Comparison of ENCODE assay signal across 39 mouse cellular contexts in genomic region chr19:61285033-61285432, GRCm38 (mm10). TPM values are rescaled to one million over a fixed set of nuclear protein-coding genes. Genes with fewer than 3 reads are reported as not detected.
"Had no signal": no experiment of that assay in that cellular context is flagged by ENCODE, and none has a peak within 500 bp of the region (broad histone marks: within the 10 kb centered on the region; RNA-seq: fewer than 3 reads in every experiment).

No protein-coding gene starts in this region.

RNA-seq across cellular contexts. Expression of gene Gm21060, which starts 11.8 kb away (rescaled TPM):
- total RNA-seq: left cerebral cortex, postnatal 10 days; left cerebral cortex, postnatal 14 days; left cerebral cortex, postnatal 25 days; left cerebral cortex, postnatal 36 days; left cerebral cortex, postnatal 4 days; liver, adult 2 months; megakaryocyte progenitor cell, adult 5-6 weeks; megakaryocyte, adult 5-6 weeks; megakaryocyte-erythroid progenitor cell, adult 5-6 weeks; midbrain, postnatal 0 days; monocyte, adult 5-6 weeks had no signal
- polyA plus RNA-seq: limb, embryonic 10.5 days; limb, embryonic 11.5 days; limb, embryonic 12.5 days; limb, embryonic 13.5 days; limb, embryonic 14.5 days; limb, embryonic 15.5 days; liver, adult 2 months; liver, embryonic 11.5 days; liver, embryonic 12.5 days; liver, embryonic 13.5 days; liver, embryonic 14.5 days; liver, embryonic 15.5 days; liver, embryonic 16.5 days; liver, postnatal 0 days; lung, adult 2 months; lung, embryonic 14.5 days; lung, embryonic 15.5 days; lung, postnatal 0 days; macrophage; midbrain, embryonic 10.5 days; midbrain, embryonic 11.5 days; midbrain, embryonic 12.5 days; midbrain, embryonic 13.5 days; midbrain, embryonic 14.5 days; midbrain, embryonic 15.5 days; midbrain, embryonic 16.5 days; midbrain, postnatal 0 days; myocyte; neural tube, embryonic 11.5 days; neural tube, embryonic 12.5 days had no signal
